Mouse (Mus musculus): Measurements from ENCODE around the gene Pigr.

The Pigr gene

DNA sequence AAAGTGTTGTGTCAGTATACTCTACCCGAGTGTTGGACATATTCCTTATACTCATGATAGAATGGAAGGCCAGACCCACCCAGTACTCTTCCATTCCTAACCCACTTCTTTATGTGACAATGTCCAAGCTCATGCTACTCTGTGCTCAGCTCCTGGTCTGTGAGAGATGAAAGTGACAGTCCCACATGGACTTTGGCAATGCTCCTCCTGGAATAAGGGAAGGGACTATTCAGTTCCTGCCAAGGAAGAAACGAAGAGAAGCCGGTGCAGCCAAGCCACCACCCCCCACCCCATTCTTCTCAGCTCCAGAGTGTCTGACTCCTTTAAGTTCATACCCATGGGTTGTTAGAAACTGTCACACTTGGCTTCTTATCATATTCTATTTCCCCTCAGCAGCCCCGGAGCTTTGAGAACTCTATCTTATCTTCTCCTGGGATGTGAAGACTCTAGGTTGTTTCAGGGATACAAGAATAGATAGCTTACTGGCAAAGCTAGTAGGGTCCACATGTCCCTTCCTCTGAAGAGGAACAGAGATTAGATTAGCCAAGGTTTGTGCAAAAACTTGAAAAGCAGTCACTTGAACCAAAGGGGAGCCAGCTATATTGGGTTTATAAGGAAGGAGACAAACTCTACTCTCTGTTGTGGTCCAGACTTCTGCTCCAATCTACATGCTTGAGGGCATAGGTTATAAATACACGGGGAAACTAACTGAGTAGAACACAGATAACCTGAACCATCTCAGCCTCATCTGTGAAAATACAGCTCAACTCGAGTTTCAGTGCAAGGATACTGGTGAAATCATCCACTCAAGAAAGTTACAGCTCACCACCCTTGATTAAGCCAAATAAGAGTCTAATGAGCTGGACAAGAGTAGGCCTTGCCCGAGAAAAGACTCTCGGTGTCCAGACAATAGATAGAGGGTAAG lies 3.7 kb downstream of the Pigr start:
- no peak for DNase-seq (ENCODE audit: inconsistent ontology term)

DNA sequence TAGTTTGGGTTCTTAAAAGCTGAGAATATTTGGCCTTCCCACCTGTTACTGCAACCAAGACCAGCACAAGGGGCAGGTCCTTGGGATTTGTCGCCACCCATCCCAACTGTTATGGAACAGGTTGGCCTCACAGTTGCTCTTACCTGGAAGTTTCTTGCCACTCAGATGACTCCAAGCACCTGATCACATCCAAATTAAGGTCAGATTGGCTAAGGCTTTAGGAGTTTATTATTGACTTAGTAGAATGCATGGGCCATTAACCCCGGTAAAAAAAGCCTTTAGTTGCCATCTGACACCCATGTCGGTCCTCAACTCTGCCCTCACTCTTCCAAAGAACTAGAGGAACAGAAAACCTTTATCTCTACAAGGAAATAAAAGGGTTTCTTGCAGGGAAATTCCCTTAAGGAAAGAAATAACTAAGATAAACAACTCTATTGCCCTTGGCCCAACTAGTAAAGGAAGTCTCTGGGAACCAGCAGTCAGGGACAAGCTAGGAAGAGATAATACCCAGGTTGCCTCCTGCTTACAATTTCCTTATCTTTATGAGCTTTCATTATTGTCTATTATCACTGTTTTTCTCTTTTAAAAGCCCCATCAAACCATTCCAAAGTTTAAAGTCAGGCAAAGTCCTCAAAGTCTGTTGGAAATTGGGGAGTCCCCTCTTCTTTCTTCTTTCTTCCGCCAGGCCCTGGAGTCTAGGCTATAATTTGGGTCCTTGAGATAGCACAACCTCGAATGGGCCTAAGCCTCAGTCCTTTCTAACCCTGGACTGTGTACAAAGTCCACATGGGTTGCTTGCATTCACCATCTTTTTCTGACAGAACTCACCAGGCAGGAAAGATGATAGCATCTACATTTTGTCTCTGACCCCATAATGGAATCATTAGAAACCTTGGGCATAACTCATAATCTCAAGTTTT lies 6.0 kb downstream of the Pigr start:
- DNase-seq (ENCODE audit: inconsistent ontology term), result no peak

DNA sequence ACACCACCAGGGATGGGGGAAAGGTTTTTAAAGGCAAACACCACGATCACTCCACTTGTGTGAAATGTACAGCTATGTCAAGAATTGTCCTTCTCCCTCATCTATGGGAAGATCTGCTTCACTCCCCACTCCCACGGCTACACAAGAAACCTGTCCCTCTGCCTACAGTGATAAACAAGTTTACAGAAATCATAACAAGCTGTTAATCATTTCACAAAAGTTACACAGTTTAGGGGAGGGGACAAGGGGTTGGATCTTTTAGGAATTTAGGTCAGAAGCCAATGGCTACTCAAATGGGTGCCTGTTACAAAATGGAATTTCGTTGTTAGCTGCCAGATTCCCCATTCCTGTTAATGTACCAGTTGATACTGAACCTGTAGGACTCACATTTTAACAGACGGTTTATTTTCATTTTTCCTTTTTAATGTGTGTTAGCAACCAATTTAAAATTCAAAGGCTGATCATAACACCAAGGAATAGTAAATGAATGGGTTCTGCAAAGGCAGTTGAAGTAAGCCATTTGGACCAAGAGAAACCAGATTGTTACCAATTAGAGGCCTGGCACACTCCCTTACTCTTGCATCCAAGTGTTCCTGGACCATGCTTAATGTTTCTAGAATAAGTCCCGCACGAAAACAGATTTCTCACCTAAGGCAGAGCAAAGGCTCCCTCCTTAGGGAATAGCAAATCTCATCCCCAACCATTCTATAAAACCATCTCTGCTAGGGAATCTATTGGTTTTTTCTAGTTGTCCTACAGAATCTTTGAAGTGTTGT lies 8.9 kb downstream of the Pigr start:
- peak; percentile 73 for DNase-seq (ENCODE audit: inconsistent ontology term)

DNA sequence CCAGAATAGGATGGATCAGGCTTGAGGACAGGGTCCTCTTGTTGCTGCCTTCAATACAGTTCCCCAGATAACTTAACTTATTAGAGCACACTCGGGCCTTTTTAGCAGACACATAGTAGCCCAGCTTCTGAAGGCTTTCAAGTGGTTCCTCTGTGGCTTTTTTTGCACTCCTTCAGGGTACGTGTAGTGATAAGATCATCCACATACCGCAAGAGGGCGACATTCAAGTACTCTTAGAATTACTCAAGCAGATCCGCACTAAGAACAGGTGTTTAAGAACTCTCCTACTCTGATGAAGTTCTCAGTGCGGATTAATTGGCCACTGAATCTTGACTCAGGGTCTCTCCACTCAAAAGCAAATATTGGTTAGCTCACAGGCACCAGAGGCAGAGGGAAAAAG lies 11.8 kb downstream of the Pigr start:
- DNase-seq (ENCODE audit: inconsistent ontology term), result no peak

DNA sequence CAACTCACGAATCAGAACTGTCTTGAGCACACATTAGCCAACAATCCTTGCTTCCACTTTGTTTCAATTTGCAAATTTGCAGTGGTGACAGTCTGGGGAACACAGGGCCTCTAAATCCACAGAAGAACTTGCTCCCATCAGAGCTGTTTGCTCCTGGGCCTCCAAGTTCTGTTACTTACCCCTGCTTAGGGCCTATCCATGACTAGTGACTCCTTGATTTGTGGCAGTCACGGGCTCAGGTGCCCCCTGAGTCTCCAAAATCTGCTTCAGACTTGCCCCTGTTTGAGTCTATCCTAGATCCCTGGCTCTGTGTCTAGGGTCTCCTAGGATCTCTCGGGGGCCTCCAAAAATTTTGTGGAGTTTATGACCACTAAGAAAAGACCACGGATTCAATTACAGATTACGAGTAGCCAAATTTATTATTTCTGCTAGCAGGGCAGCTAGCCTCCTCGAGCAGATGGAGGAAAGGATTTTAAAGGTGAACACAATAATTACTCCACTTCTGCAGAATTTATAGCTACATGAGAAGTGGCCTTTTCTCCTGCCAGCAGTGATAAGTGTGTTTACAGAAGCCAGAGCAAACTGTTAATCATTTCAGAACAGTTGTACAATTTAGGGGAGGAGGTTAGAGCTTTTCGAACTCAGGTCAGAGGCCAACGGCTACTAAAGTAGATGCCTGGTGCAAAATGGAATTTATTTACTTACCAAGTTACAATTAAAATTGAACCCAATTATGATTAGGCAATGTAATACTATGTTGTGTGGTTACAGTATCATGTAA lies 14.3 kb downstream of the Pigr start:
- DNase-seq (ENCODE audit: inconsistent ontology term), result no peak

DNA sequence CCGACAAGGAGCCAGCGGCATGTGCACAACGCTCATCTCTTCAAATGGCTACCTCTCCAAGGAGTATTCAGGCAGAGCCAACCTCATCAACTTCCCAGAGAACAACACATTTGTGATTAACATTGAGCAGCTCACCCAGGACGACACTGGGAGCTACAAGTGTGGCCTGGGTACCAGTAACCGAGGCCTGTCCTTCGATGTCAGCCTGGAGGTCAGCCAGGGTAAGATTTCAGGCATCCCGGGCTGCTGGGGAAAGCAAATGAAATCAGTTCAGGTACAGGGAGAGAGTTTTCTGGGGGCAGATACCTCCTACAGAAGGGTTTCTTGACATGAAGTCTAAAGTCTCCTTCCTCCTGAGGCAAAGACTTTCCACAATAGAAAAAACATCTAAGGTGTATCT lies 15.1 kb downstream of the Pigr start:
- no peak for DNase-seq (ENCODE audit: inconsistent ontology term)

DNA sequence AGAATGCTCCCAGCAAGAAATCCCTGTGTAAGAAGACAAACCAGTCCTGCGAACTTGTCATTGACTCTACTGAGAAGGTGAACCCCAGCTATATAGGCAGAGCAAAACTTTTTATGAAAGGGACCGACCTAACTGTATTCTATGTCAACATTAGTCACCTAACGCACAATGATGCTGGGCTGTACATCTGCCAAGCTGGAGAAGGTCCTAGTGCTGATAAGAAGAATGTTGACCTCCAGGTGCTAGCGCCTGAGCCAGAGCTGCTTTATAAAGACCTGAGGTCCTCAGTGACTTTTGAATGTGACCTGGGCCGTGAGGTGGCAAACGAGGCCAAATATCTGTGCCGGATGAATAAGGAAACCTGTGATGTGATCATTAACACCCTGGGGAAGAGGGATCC lies 18.0 kb downstream of the Pigr start:
- DNase-seq (ENCODE audit: inconsistent ontology term), result no peak

DNA sequence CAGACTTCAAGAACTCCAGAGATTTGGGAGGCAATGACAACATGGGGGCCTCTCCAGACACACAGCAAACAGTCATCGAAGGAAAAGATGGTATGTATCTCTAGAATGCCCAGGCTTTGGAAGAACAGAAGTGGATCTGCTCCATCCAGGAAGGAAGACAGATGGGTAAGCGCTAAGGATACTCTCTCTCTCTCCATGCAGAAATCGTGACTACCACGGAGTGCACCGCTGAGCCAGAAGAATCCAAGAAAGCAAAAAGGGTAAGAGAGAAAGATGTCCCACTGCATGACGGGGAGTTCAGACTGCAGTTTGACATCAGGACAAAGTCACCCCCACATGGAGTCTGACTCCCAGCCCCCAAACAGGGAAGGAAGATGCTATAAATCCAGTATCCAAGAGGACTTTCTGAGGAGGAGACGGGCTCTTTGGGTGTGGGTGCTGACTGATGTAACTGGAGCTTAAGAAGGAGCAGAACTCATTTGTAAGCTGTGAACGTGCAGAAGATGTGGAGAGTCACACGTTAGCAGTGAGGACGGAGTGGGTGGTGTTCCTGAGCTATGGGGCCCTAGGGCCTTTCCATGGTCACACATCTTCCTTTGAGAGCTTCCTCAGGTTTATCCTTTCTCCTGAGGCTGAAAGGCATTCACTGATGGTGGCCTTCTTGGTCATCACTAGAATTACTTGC lies 23.2 kb downstream of the Pigr start:
- no peak for DNase-seq (ENCODE audit: inconsistent ontology term)

DNA sequence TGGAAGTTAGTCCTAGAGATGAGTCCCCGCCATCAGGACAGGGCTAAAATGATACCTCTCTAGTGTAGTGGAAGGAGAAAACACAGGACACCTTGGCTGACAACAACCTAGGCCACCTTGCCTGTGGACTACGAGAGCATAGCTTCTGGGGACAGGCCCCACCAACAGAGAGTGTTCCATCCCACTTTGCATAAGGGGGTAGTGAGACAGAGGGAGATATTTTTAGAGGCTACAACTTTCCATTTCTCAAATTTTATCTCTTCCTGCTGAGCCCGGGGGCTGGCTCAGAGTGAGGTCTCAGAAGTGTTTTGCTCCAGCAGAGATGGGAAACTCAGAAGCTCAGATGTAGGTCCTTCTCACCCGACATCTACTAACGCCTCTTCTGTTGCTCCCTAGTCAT lies 23.9 kb downstream of the Pigr start:
- no peak for DNase-seq (ENCODE audit: inconsistent ontology term)

DNA sequence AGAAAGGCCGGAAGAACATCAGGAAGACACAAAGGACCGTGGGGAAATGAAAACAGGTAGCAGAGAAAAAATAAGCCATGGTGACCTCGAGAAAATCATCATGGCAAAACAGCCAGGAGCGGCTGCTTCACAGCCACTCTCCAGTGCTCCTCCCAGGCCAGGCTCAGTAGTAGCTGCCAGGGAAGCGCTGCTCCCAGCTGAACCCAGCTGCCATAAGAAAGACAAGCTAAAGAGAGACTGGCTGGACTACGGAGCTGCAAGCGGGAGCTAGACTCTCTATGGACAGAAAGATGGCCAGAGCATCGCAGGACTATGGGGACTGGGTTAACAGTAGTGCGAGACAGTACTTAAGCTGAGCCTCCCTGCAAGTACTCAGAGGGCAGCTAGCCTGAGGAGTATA lies 28.3 kb downstream of the Pigr start:
- DNase-seq (ENCODE audit: inconsistent ontology term), result no peak

DNA sequence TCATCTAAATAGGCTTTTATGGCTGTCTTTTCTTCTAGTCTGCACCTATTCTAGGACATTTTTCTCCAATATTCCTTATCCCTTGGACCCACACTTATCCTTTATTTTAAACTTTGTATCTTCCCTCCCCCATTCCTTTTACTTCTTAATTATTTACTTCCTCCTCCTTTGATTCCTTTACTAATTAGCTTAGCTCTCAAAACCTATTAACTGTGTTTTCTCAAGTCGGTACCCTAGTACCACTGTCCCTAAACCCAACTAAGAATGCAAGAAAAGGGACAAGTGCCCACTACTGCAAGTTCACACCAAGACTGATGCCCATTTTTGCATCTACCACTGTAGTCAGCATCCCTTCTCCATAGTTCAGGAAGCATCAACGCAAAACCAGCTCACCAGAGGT lies 29.2 kb downstream of the Pigr start:
- DNase-seq (ENCODE audit: inconsistent ontology term), result no peak

DNA sequence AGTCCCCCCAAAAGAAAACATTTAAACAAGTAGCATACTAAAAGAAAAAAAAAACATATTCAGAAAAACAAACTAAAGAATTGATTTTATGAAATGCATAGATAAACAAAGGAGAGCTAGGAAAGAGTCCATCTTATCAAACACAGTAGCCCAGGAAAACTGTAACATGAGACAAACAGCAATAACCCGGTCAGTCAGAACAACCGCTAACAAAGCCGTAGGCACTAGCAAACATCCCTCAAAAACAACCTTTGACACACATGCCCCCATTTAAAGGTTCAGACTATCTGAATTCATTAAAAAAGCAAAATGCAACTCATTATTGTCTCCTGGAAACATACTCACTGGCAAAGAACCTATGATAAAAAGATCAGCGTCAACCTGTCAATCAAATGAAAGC lies 31.0 kb downstream of the Pigr start:
- DNase-seq (ENCODE audit: inconsistent ontology term), result no peak

DNA sequence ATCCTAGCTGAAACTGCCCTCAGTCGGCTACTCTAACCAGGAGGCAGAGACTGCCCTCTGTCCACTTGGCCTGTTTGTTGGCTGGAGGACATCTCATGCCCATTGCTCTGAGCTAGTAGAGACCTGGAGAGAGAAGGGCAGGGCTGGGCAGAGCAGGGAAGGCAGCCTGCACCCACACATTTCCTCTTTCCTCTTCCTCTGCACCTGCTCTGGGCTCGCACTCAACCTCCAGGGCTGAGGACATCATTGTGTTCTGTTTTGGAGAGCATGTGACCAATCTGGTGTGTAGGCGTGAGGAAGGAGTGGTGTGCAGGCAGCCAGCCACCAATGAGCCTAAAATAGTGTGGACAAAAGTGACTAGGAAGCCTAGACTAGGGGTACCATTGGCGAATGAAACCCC lies 37.8 kb downstream of the Pigr start:
- no peak for DNase-seq (ENCODE audit: inconsistent ontology term)

DNA sequence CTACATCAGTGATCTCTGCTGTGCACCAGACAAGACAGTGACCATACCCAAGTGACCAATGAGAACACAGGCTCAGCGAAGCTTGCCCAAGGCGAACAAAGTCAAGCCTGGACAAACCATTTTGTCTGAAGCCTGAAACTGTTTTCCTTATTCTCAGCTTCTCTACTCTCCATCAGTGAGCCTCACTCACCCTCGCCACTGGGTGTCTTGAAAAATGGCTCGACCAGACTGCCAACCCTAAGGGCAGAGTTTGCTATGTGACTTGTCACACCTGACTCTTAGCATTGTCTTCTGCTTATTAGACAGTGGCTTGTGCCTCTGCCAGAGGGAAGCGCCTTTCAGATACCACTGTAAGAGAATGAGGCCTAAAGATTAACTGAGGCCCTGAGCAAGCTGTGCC lies 38.3 kb downstream of the Pigr start:
- DNase-seq (ENCODE audit: inconsistent ontology term), result no peak

DNA sequence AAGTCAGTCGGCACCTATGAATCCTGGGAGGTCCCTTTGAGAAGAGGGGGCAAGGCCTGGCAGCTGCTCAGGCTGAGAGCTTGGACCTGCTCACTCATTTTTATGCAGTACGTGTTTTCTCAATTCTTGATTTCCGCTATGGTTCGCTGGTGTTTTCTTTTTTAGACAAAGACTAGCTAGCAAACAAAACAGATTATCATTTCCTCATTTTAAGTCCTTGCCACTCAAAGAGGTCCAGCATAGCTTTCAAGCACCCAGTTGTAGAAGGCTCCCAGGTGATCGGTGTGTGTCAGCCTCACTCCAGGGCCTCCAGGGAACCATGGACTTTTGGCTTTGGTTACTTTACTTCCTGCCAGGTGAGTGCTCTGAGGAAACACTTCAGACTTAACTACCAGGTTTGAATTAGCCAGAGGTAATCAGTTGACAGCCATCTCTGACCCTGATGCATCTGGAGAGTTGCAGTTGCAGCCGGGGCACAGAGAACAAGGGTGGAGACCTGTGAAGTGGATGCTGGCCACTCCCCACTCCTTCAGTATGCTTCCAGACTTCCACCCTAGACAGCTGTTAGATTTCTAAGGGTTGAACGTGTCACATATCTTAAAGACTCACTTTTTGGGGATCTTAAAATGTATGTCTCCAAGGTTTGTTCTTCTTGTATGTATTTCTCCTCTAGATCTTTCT lies 39.2 kb downstream of the Pigr start, which contains the start of gene Fcmr:
Gene Fcmr (plus strand): TSS at position 129 of the 681 bp plus-strand sequence.
- DNase-seq (ENCODE audit: inconsistent ontology term), result no peak

DNA sequence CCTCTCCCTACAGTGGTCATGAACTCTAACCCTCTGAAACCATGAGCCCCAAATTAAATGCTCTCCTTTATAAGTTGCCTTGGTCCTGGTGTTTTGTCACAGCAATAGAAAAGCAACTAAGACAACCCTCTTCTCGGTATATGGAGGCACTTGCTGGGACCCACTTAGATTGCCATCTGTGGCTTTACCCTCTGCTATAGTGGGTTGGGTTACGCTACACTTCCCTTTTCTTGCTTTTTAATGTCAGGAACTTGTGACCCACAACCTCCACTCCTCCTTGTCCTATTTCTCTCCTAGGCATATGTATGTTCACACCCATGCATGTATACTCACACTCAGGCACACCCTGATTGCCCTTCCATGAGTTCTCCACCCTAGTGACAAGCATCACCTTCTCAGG lies 46.4 kb downstream of the Pigr start:
- no peak for DNase-seq (ENCODE audit: inconsistent ontology term)

DNA sequence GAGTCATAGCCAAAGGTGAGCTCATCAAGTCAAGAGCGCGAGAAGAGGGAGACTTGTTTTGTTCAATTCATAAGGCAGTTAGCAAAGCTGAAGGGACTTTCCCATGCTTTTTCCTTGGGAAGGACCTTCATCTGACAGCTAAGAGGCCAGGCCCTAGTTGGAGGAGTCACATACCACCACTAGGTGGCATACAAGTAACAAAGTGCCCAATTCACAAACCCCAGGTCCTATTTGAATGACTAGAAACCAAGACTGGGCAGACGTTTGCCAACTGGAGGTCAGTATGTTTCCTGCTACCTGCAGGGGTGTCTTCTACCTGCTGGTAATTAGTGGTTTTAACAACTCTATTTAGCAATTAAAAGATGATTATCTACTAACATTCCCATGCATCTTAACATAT lies 48.7 kb downstream of the Pigr start:
- DNase-seq (ENCODE audit: inconsistent ontology term), result no peak

DNA sequence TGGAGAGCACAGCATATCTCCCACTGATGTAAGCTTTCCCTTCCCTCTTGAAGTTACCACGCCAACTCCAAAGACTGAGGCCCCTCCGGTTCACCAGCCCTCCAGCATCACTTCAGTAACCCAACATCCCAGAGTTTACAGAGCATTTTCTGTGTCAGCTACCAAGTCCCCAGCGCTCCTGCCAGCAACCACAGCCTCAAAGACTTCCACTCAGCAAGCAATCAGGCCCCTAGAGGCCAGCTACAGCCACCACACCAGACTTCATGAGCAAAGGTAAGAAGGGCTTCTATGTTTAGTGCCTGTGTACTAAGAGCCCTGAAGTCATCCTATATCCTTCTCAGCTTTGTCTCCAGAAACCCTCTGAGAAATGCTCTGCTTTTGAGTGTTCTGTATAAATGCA lies 49.4 kb downstream of the Pigr start:
- DNase-seq (ENCODE audit: inconsistent ontology term), result peak; percentile 20

DNA sequence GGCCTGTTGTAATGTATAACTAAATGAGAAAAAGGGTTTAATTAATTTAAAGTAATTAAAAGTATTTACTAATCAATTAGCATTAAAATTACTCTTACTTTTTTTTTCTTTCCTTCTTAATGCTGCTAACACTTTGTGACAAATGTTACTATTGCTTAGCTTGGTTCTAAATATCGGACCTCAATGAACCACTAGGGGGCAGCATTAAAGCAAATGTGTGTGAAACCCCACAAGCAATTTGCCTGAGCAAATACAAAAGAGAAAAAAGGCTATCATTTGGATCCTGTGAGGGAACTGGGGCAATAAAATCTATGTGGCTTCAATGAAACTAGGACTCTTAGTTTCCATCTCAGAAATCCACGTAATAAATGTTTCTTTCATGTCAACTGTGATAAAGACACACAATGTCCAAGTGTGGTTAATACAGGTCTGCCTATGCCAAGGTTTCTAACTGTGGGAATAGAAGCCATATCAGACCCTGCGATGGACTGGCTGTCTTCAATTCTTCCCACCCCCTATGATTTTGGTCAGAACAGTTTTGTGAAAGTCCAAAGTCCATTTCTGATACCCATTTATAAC lies 50.5 kb downstream of the Pigr start:
- peak; percentile 48 for DNase-seq (ENCODE audit: inconsistent ontology term)
